Comparison of ENCODE assay signal across 14 mouse cellular contexts in genomic region chr4:107603208-107603607, GRCm38 (mm10).
DNase-seq lines count a peak whose midpoint lies in the region; ATAC-seq and TF ChIP-seq lines count a peak whose summit lies in the region.
"Had no signal": no experiment of that assay in that cellular context is flagged by ENCODE, and none has a peak within 500 bp of the region (broad histone marks: within the 10 kb centered on the region; RNA-seq: fewer than 3 reads in every experiment).

No protein-coding gene starts in this region.

- H3K36me3 ChIP-seq in forebrain, embryonic 10.5 days (replicated peaks), result no peaks in the 10 kb centered on the region
- H3K36me3 ChIP-seq in forebrain, embryonic 12.5 days (replicated peaks), result no peaks in the 10 kb centered on the region
- no peaks in the 10 kb centered on the region for H3K36me3 ChIP-seq in kidney, adult 2 months (ENCODE audit: control insufficient read depth, insufficient read depth, low read length)
- H3K36me3 ChIP-seq in limb, embryonic 10.5 days, result no peaks in the 10 kb centered on the region
- H3K36me3 ChIP-seq: forebrain, embryonic 15.5 days; heart, embryonic 13.5 days; hindbrain, embryonic 13.5 days had no signal

- no peak for ATAC-seq in forebrain, embryonic 12.5 days (ENCODE audit: low FRiP score)
- ATAC-seq: activated CD4-positive, CD25-positive, alpha-beta regulatory T cell, adult 4 months; forebrain, embryonic 15.5 days; Patski had no signal

- no peak for DNase-seq in forebrain, embryonic 10.5 days (ENCODE audit: extremely low spot score, low spot score)
- peak; percentile 17 for DNase-seq in kidney, adult 2 months
- DNase-seq in kidney, postnatal 36 days, result no peak
- DNase-seq in limb, embryonic 10.5 days (ENCODE audit: low spot score), result no peak
- no peak for DNase-seq in layer of hippocampus, adult 18-20 months (ENCODE audit: low spot score in 2 of 2)
- DNase-seq in kidney, postnatal 25 days, result no peak
- DNase-seq: heart, adult 11 months had no signal

- no peak for TF ChIP-seq CTCF in kidney, adult 2 months (conservative IDR thresholded peaks at IDR 0.05; ENCODE audit: insufficient read depth, insufficient read length, low read depth, low read length)

- H3K4me3 ChIP-seq in forebrain, embryonic 10.5 days, result no peak overlapping the region
- H3K4me3 ChIP-seq in forebrain, embryonic 12.5 days (replicated peaks), result no peak overlapping the region
- H3K4me3 ChIP-seq in kidney, adult 2 months (ENCODE audit: insufficient read depth, low read depth, low read length), result no peak overlapping the region
- no peak overlapping the region for H3K4me3 ChIP-seq in limb, embryonic 10.5 days
- H3K4me3 ChIP-seq: forebrain, embryonic 15.5 days; heart, embryonic 13.5 days; hindbrain, embryonic 13.5 days had no signal

- peaks cover 28% of the 10 kb centered on the region for H3K4me1 ChIP-seq in forebrain, embryonic 10.5 days
- H3K4me1 ChIP-seq in forebrain, embryonic 12.5 days, result peaks cover 9% of the 10 kb centered on the region
- no peaks in the 10 kb centered on the region for H3K4me1 ChIP-seq in kidney, adult 2 months (ENCODE audit: control insufficient read depth, insufficient read depth, low read length)
- peaks cover 65% of the 10 kb centered on the region for H3K4me1 ChIP-seq in limb, embryonic 10.5 days

- TF ChIP-seq POLR2A in kidney, adult 2 months (IDR thresholded peaks at IDR 0.05; ENCODE audit: low read depth, low read length), result no peak

- no peaks in the 10 kb centered on the region for H3K9me3 ChIP-seq in forebrain, embryonic 10.5 days
- H3K9me3 ChIP-seq in forebrain, embryonic 12.5 days, result no peaks in the 10 kb centered on the region
- no peaks in the 10 kb centered on the region for H3K9me3 ChIP-seq in limb, embryonic 10.5 days (replicated peaks)
- H3K9me3 ChIP-seq: forebrain, embryonic 15.5 days; heart, embryonic 13.5 days; hindbrain, embryonic 13.5 days had no signal

- H3K27ac ChIP-seq in forebrain, embryonic 10.5 days, result 0 out of 2 replicates have a peak overlapping the region, but pooled peaks have one; percentile 18
- no peak overlapping the region for H3K27ac ChIP-seq in forebrain, embryonic 12.5 days
- no peak overlapping the region for H3K27ac ChIP-seq in kidney, adult 2 months (ENCODE audit: insufficient read depth, low read depth, low read length)
- H3K27ac ChIP-seq in limb, embryonic 10.5 days, result peak overlapping the region; percentile 42
- H3K27ac ChIP-seq: forebrain, embryonic 15.5 days; heart, embryonic 13.5 days; hindbrain, embryonic 13.5 days had no signal

- peaks cover 15% of the 10 kb centered on the region for H3K27me3 ChIP-seq in forebrain, embryonic 10.5 days (ENCODE audit: poor library complexity, severe bottlenecking)
- peaks cover 10% of the 10 kb centered on the region; the same call in 1 of the 2 replicates for H3K27me3 ChIP-seq in forebrain, embryonic 12.5 days
- H3K27me3 ChIP-seq in kidney, adult 2 months (replicated peaks; ENCODE audit: control insufficient read depth, insufficient read depth, low read length), result no peaks in the 10 kb centered on the region
- peaks cover 59% of the 10 kb centered on the region for H3K27me3 ChIP-seq in limb, embryonic 10.5 days (ENCODE audit: low read depth, poor library complexity, severe bottlenecking)
- H3K27me3 ChIP-seq: CH12.LX; forebrain, embryonic 15.5 days; Patski had no signal

- H3K4me2 ChIP-seq in forebrain, embryonic 12.5 days, result no peak overlapping the region
- H3K4me2 ChIP-seq: forebrain, embryonic 15.5 days; heart, embryonic 13.5 days; hindbrain, embryonic 13.5 days had no signal

- 86% methylated on average over 7 of the region's 7 CpGs for WGBS in forebrain, embryonic 10.5 days
- 89% methylated on average over 7 of the region's 7 CpGs for WGBS in forebrain, embryonic 12.5 days
- 55% methylated on average over 7 of the region's 7 CpGs for WGBS in kidney, adult 2 months
- 82% methylated on average over 7 of the region's 7 CpGs for WGBS in limb, embryonic 10.5 days

- no peak overlapping the region for H3K9ac ChIP-seq in forebrain, embryonic 12.5 days
- H3K9ac ChIP-seq: forebrain, embryonic 15.5 days; heart, embryonic 13.5 days; hindbrain, embryonic 13.5 days had no signal

Comparison
In these comparisons a context has a peak if more than half of its experiments do, and no peak if none do; other contexts are left out.
1. H3K27ac ChIP-seq: peak in forebrain, embryonic 10.5 days (single experiment) and limb, embryonic 10.5 days (single experiment); none in forebrain, embryonic 12.5 days (single experiment) and kidney, adult 2 months (single experiment).